Mouse (Mus musculus) lung, embryonic 16.5 days (tissue): ENCODE data around the gene Mpg. TPM values are rescaled to one million over a fixed set of nuclear protein-coding genes. Genes with fewer than 3 reads are reported as not detected.

Source experiments
- ATAC-seq: fragments of 200-750 bp; cut with Nextera tagmentation; 2 replicates; pipeline ENCODE4 v1.8.0; 2017; ENCODE audit warnings: low read depth, mild to moderate bottlenecking, moderate library complexity
- H3K27ac ChIP-seq: fragments of 300-500 bp; sonication (generic); 2 replicates; pipeline ENCODE4 v1.5.1; 2014; ENCODE audit warnings: mild to moderate bottlenecking, control low read depth, low read length
- H3K27me3 ChIP-seq: fragments of 300-500 bp; sonication (generic); 2 replicates; pipeline ENCODE4 v1.6.1; 2014; ENCODE audit warnings: low read depth, low read length, mixed read lengths; ENCODE audit not compliant: control insufficient read depth, insufficient read depth
- H3K36me3 ChIP-seq: fragments of 300-500 bp; sonication (generic); 2 replicates; pipeline ENCODE4 v1.6.1; 2014; ENCODE audit warnings: low read length; ENCODE audit not compliant: control insufficient read depth, insufficient read depth
- H3K4me1 ChIP-seq: fragments of 300-500 bp; sonication (generic); replicated peaks from 2 replicates; pipeline ENCODE4 v1.6.1; 2014; ENCODE audit warnings: low read length, mixed read lengths; ENCODE audit not compliant: control insufficient read depth, insufficient read depth
- H3K4me2 ChIP-seq: fragments of 300-500 bp; sonication (generic); 2 replicates; pipeline ENCODE4 v1.6.1; 2014; ENCODE audit warnings: low read depth, low read length, control low read depth
- H3K4me3 ChIP-seq: fragments of 300-500 bp; sonication (generic); 2 replicates; pipeline ENCODE4 v1.5.1; 2014; ENCODE audit warnings: mild to moderate bottlenecking, low read length, control low read depth
- H3K9ac ChIP-seq: fragments of 300-500 bp; sonication (generic); 2 replicates; pipeline ENCODE4 v1.6.1; 2014; ENCODE audit warnings: low read length, control low read depth
- H3K9me3 ChIP-seq: fragments of 300-500 bp; sonication (generic); 2 replicates; pipeline ENCODE4 v1.6.1; 2016; ENCODE audit warnings: low read length; ENCODE audit not compliant: control insufficient read depth
- WGBS: fragments of 180-500 bp; shearing (Covaris S2); extraction: QIAGEN DNeasy Blood & Tissue Kit; methylation state at CpG from one replicate; pipeline ENCODE4 v1.1.7; 2014; 5-methylcytosine and 5-hydroxymethylcytosine counted together
- polyA plus RNA-seq: library from polyadenylated mRNA; unstranded; fragments of >200 nt; fragmentation: Nextera tagmentation; extraction: Ambion mirVana; gene quantifications from 2 replicates; pipeline ENCODE4 v1.2.1, GENCODE M21; 2015

The Mpg gene
- 35.9 and 37.9 TPM in 2 replicates for polyA plus RNA-seq

GRCm38 (mm10) chr11:32226124-32226871 is at the start of gene Mpg:
TSS of gene Mpg (plus strand) at chr11:32226505.
- peak; percentile 64 for ATAC-seq
- Histone ChIP-seq H3K27ac (peak within 1 kb of the TSS; percentile 96), H3K9ac (peak within 1 kb of the TSS; percentile 93), H3K27me3 (no peaks in the 10 kb centered on the region), H3K4me3 (peak within 1 kb of the TSS; percentile 80), H3K4me1 (peaks cover 45% of the 10 kb centered on the region), H3K36me3 (peaks cover 9% of the 10 kb centered on the region), H3K4me2 (peak within 1 kb of the TSS; percentile 81), H3K9me3 (no peaks in the 10 kb centered on the region)
- WGBS, result 3% methylated on average over 47 of the region's 47 CpGs

- Histone ChIP-seq H3K4me2 (no peak overlapping the region), H3K9ac (no peak overlapping the region), H3K27ac (no peak overlapping the region), H3K9me3 (no peaks in the 10 kb centered on the region), H3K36me3 (no peaks in the 10 kb centered on the region), H3K27me3 (no peaks in the 10 kb centered on the region), H3K4me1 (no peaks in the 10 kb centered on the region), H3K4me3 (no peak overlapping the region)
- no peak for ATAC-seq
- WGBS, result 73% methylated on average over 1 of the region's 1 CpGs
Observed at GRCm38 (mm10) chr11:32178506-32178905, 47.8 kb upstream of the Mpg start.

DNA sequence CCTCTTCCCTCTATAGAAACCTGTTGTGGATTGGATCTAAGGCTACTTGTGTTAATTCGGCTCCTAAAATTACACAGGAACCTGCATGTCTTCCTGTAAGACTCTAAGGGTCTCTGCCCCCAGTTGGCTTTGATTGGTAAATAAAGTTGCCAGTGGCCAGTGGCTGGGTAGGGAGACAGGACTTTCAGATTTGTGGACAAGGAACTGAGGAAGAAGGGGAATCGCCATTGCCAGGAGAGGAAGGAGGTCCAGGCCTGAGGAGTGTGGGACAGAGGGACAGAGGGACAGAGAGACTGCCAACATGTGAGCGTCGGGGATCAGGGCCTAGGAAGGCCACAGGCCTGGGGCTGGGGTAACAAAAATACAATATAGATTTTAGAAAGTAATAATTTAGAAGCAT is 45.1 kb upstream of the Mpg start:
- Histone ChIP-seq H3K27ac (no peak overlapping the region), H3K27me3 (no peaks in the 10 kb centered on the region), H3K4me1 (no peaks in the 10 kb centered on the region), H3K4me3 (no peak overlapping the region), H3K9ac (no peak overlapping the region), H3K9me3 (no peaks in the 10 kb centered on the region), H3K36me3 (no peaks in the 10 kb centered on the region), H3K4me2 (no peak overlapping the region)
- ATAC-seq, result no peak
- 71% methylated on average over 4 of the region's 4 CpGs for WGBS

GRCm38 (mm10) chr11:32181973-32182868 is 44.1 kb upstream of the Mpg start:
- Histone ChIP-seq H3K27me3 (no peaks in the 10 kb centered on the region), H3K36me3 (no peaks in the 10 kb centered on the region), H3K9ac (no peak overlapping the region), H3K9me3 (no peaks in the 10 kb centered on the region), H3K4me3 (no peak overlapping the region), H3K27ac (no peak overlapping the region), H3K4me1 (no peaks in the 10 kb centered on the region), H3K4me2 (no peak overlapping the region)
- WGBS, result 38% methylated on average over 24 of the region's 25 CpGs
- peak; percentile 61; the same call in 1 of the 2 replicates for ATAC-seq

DNA sequence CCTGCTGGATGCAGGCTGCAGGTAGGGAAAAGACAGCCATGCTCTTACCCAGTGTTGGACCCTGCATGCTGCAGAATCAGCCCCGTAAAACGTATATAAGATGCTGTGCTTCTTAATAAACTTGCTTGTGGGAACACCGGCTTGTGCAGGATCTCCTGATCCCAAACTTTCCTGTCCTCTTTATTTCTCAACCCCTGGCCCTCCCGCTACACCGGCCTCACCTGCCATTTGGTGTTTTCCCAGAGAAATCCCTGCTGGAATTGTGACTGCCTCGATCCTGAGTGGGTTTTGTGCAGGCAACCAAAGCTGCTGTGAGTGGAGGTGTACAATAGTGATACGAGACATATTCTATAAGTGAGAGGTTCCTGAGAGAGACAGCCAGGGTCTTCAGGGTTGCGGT is 41.8 kb upstream of the Mpg start:
- Histone ChIP-seq H3K36me3 (no peaks in the 10 kb centered on the region), H3K4me3 (no peak overlapping the region), H3K27me3 (no peaks in the 10 kb centered on the region), H3K9ac (no peak overlapping the region), H3K27ac (no peak overlapping the region), H3K4me1 (no peaks in the 10 kb centered on the region), H3K4me2 (no peak overlapping the region), H3K9me3 (no peaks in the 10 kb centered on the region)
- no peak for ATAC-seq
- 86% methylated on average over 8 of the region's 8 CpGs for WGBS

DNA sequence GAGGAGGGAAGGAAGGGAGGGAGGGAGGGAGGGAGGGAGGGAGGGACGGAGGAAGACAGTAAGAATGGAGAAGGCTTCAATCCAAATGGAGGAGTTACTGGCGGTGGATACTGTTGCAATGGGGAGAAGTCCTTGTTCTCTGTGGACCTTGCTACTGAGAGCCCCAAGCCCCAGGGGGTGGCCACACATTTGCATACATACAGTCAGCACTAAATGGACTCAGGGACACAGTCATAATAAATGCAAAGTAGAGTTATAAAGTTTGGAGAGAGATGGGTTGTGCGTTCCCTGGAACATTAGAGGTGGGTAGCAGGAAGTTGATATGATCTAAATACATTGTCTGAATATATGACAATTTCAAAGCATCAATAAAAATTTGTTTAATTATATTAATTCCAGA is 40.3 kb upstream of the Mpg start:
- Histone ChIP-seq H3K9me3 (no peaks in the 10 kb centered on the region), H3K36me3 (no peaks in the 10 kb centered on the region), H3K4me3 (no peak overlapping the region), H3K4me2 (no peak overlapping the region), H3K4me1 (no peaks in the 10 kb centered on the region), H3K9ac (no peak overlapping the region), H3K27ac (no peak overlapping the region), H3K27me3 (no peaks in the 10 kb centered on the region)
- 67% methylated on average over 3 of the region's 3 CpGs for WGBS
- no peak for ATAC-seq

DNA sequence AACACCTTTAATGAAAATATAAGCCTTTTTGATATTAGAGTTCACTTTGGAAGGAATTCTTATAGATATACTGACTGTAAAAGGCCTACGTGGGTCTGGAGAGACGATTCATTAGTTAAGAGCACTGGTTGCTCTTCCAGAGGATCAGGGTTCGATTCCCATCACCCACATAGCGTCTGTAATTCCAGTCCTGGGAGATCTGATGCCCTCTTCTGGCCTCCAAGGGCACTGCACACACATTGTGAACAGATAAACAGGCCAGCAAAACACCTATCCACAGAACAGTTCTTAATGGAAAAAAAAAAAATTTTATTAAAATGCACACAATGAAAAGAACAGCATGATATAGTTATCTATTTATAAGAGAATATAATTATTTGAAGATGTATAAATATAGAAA is 39.0 kb upstream of the Mpg start:
- Histone ChIP-seq H3K4me1 (no peaks in the 10 kb centered on the region), H3K4me3 (no peak overlapping the region), H3K27ac (no peak overlapping the region), H3K9me3 (no peaks in the 10 kb centered on the region), H3K36me3 (no peaks in the 10 kb centered on the region), H3K9ac (no peak overlapping the region), H3K4me2 (no peak overlapping the region), H3K27me3 (no peaks in the 10 kb centered on the region)
- ATAC-seq, result no peak
- WGBS, result 79% methylated on average over 4 of the region's 4 CpGs

- no peak overlapping the region for H3K4me2 ChIP-seq
- no peak overlapping the region for H3K4me3 ChIP-seq
- no peak for ATAC-seq
- H3K36me3 ChIP-seq, result no peaks in the 10 kb centered on the region
- H3K9ac ChIP-seq, result no peak overlapping the region
- no peaks in the 10 kb centered on the region for H3K4me1 ChIP-seq
- 79% methylated on average over 12 of the region's 12 CpGs for WGBS
- H3K27me3 ChIP-seq, result no peaks in the 10 kb centered on the region
- H3K9me3 ChIP-seq, result no peaks in the 10 kb centered on the region
- no peak overlapping the region for H3K27ac ChIP-seq
Observed at GRCm38 (mm10) chr11:32188881-32189280, 37.4 kb upstream of the Mpg start.

- WGBS, result 59% methylated on average over 5 of the region's 5 CpGs
- H3K4me1 ChIP-seq, result no peaks in the 10 kb centered on the region
- ATAC-seq, result no peak
- H3K9me3 ChIP-seq, result no peaks in the 10 kb centered on the region
- H3K4me2 ChIP-seq, result no peak overlapping the region
- no peaks in the 10 kb centered on the region for H3K27me3 ChIP-seq
- H3K9ac ChIP-seq, result no peak overlapping the region
- H3K4me3 ChIP-seq, result no peak overlapping the region
- H3K27ac ChIP-seq, result no peak overlapping the region
- no peaks in the 10 kb centered on the region for H3K36me3 ChIP-seq
Observed at GRCm38 (mm10) chr11:32189434-32189833, 36.9 kb upstream of the Mpg start.
